Mouse (Mus musculus) erythroblast, adult 5-6 weeks (primary cell): ENCODE data around the gene Ankrd28. TPM values are rescaled to one million over a fixed set of nuclear protein-coding genes. Genes with fewer than 3 reads are reported as not detected.
"Not testable (repeated sequence)": the region's sequence is repeated elsewhere in the genome, so short reads cannot be mapped to it uniquely, and the experiment has no call there.

ENCODE experiments used
- ATAC-seq: replicated peaks from 2 replicates; pipeline ENCODE4 v1.8.0; 2016; ENCODE audit warnings: moderate number of reproducible peaks, mild to moderate bottlenecking, moderate TSS enrichment, inconsistent platforms; ENCODE audit not compliant: poor library complexity, low FRiP score, severe bottlenecking
- total RNA-seq, 2 experiments: library from RNA; stranded (forward) in 1 of 2; stranded (reverse) in 1 of 2; fragments of 150-400 nt in 1 of 2; fragments of 200-764, 138-1000 nt in 1 of 2; gene quantifications; 2 replicates each; pipeline versions ENCODE4 v1.2.3 to v1.2.4; 2015 to 2017; ENCODE audit warnings: low replicate concordance in 2 of 2

Gene Ankrd28
- total RNA-seq, 2 experiments from 2014 or later = 79.4 to 157 TPM

- no peak for ATAC-seq
Observed at GRCm38 (mm10) chr14:31795535-31795934, 34.9 kb downstream of the Ankrd28 start.

GRCm38 (mm10) chr14:31794776-31795126 is 35.7 kb downstream of the Ankrd28 start:
- no peak for ATAC-seq

GRCm38 (mm10) chr14:31793979-31794775 is 36.3 kb downstream of the Ankrd28 start:
- peak; percentile 54 for ATAC-seq

- ATAC-seq = peak; percentile 57; the same call in 1 of the 2 replicates
Observed at GRCm38 (mm10) chr14:31790797-31791196, 39.7 kb downstream of the Ankrd28 start.

GRCm38 (mm10) chr14:31786906-31787305 is 43.5 kb downstream of the Ankrd28 start:
- no peak for ATAC-seq

- ATAC-seq = no peak
Observed at GRCm38 (mm10) chr14:31785681-31786080, 44.8 kb downstream of the Ankrd28 start.

GRCm38 (mm10) chr14:31784975-31785374 is 45.5 kb downstream of the Ankrd28 start:
- no peak for ATAC-seq

- peak; percentile 74 for ATAC-seq
Observed at GRCm38 (mm10) chr14:31781309-31782049, 49.0 kb downstream of the Ankrd28 start.

- ATAC-seq = peak; percentile 47
Observed at GRCm38 (mm10) chr14:31780412-31781233, 49.8 kb downstream of the Ankrd28 start.

- ATAC-seq = no peak
Observed at GRCm38 (mm10) chr14:31773518-31773917, 56.9 kb downstream of the Ankrd28 start.

GRCm38 (mm10) chr14:31772251-31772650 is 58.2 kb downstream of the Ankrd28 start:
- no peak for ATAC-seq

- no peak for ATAC-seq
Observed at GRCm38 (mm10) chr14:31768531-31768930, 61.9 kb downstream of the Ankrd28 start.

GRCm38 (mm10) chr14:31764083-31764482 is 66.4 kb downstream of the Ankrd28 start:
- ATAC-seq = no peak

GRCm38 (mm10) chr14:31761727-31762126 is 68.7 kb downstream of the Ankrd28 start:
- ATAC-seq = no peak

- ATAC-seq = no peak
Observed at GRCm38 (mm10) chr14:31759195-31759594, 71.3 kb downstream of the Ankrd28 start.

GRCm38 (mm10) chr14:31758410-31758809 is 72.0 kb downstream of the Ankrd28 start:
- ATAC-seq = not testable (repeated sequence)

GRCm38 (mm10) chr14:31748239-31748873 is 82.1 kb downstream of the Ankrd28 start:
- ATAC-seq = no peak

GRCm38 (mm10) chr14:31742523-31742922 is 87.9 kb downstream of the Ankrd28 start:
- no peak for ATAC-seq

- no peak for ATAC-seq
Observed at GRCm38 (mm10) chr14:31734811-31735210, 95.6 kb downstream of the Ankrd28 start.

GRCm38 (mm10) chr14:31727522-31727921 is 102.9 kb downstream of the Ankrd28 start:
- no peak for ATAC-seq
